Mouse (Mus musculus) urinary bladder, postnatal 14 days (tissue): ENCODE measurements around the gene Gas2l3.

Experiments used
- DNase-seq: peaks from one replicate; pipeline ENCODE4 v3.0.0; 2021; ENCODE audit warnings: low spot score

Gas2l3 gene

GRCm38 (mm10) chr10:89443115-89443622 is 598 bp downstream of the Gas2l3 start:
- no peak for DNase-seq

GRCm38 (mm10) chr10:89442640-89443039 is 1.1 kb downstream of the Gas2l3 start:
- no peak for DNase-seq

- no peak for DNase-seq
Measured at GRCm38 (mm10) chr10:89441961-89442360, 1.8 kb downstream of the Gas2l3 start.

GRCm38 (mm10) chr10:89439380-89439779 is 4.4 kb downstream of the Gas2l3 start:
- no peak for DNase-seq

GRCm38 (mm10) chr10:89437996-89438395 is 5.8 kb downstream of the Gas2l3 start:
- no peak for DNase-seq

GRCm38 (mm10) chr10:89437472-89437871 is 6.3 kb downstream of the Gas2l3 start:
- no peak for DNase-seq

- DNase-seq: no peak
Measured at GRCm38 (mm10) chr10:89435920-89436319, 7.8 kb downstream of the Gas2l3 start.

- no peak for DNase-seq
Measured at GRCm38 (mm10) chr10:89435413-89435812, 8.4 kb downstream of the Gas2l3 start.

GRCm38 (mm10) chr10:89434509-89435210 is 9.1 kb downstream of the Gas2l3 start:
- no peak for DNase-seq

GRCm38 (mm10) chr10:89432743-89433142 is 11.0 kb downstream of the Gas2l3 start:
- DNase-seq: no peak

GRCm38 (mm10) chr10:89430751-89431150 is 13.0 kb downstream of the Gas2l3 start:
- DNase-seq: no peak

GRCm38 (mm10) chr10:89424800-89425393 is 18.9 kb downstream of the Gas2l3 start:
- no peak for DNase-seq

- DNase-seq: no peak
Measured at GRCm38 (mm10) chr10:89424217-89424616, 19.6 kb downstream of the Gas2l3 start.

- no peak for DNase-seq
Measured at GRCm38 (mm10) chr10:89423164-89423778, 20.5 kb downstream of the Gas2l3 start.

- no peak for DNase-seq
Measured at GRCm38 (mm10) chr10:89422504-89423158, 21.1 kb downstream of the Gas2l3 start.

GRCm38 (mm10) chr10:89417966-89418365 is 25.8 kb downstream of the Gas2l3 start:
- no peak for DNase-seq

- no peak for DNase-seq
Measured at GRCm38 (mm10) chr10:89415478-89415877, 28.3 kb downstream of the Gas2l3 start.

GRCm38 (mm10) chr10:89407551-89407950 is 36.2 kb downstream of the Gas2l3 start:
- DNase-seq: no peak

GRCm38 (mm10) chr10:89406733-89407484 is 36.9 kb downstream of the Gas2l3 start:
- no peak for DNase-seq

GRCm38 (mm10) chr10:89404936-89405335 is 38.8 kb downstream of the Gas2l3 start:
- no peak for DNase-seq

GRCm38 (mm10) chr10:89400674-89401336 is 43.0 kb downstream of the Gas2l3 start:
- DNase-seq: peak; percentile 73
